Mouse (Mus musculus) small intestine, adult 2 months (tissue): ENCODE measurements at regions not wholly inside any gene's neighbourhood (a gene's known extent, or its start where the extent isn't known, plus 50 kb on each side); places are given as distances from the start of the nearest gene placed in this dataset.

Experiments used
- H3K27ac ChIP-seq: fragments of 200-500 bp; 2 replicates; pipeline ENCODE4 v1.5.1; 2012; ENCODE audit warnings: low read depth, low read length, control low read depth, inconsistent platforms; ENCODE audit not compliant: insufficient read depth
- H3K27me3 ChIP-seq: fragments of 200-500 bp; 2 replicates; pipeline ENCODE4 v1.6.1; 2012; ENCODE audit warnings: mild to moderate bottlenecking, moderate library complexity, low read length, inconsistent platforms; ENCODE audit not compliant: control insufficient read depth, insufficient read depth
- H3K36me3 ChIP-seq: fragments of 200-500 bp; 2 replicates; pipeline ENCODE4 v1.6.1; 2012; ENCODE audit warnings: mild to moderate bottlenecking, low read length, control low read depth, inconsistent platforms; ENCODE audit not compliant: control insufficient read depth, insufficient read depth
- H3K4me1 ChIP-seq: fragments of 200-500 bp; 2 replicates; pipeline ENCODE4 v1.6.1; 2012; ENCODE audit warnings: low read length, inconsistent platforms, mixed read lengths; ENCODE audit not compliant: control insufficient read depth, insufficient read depth, insufficient read length
- H3K4me3 ChIP-seq: fragments of 200-500 bp; 2 replicates; pipeline ENCODE4 v1.5.1; 2012; ENCODE audit warnings: low read depth, mild to moderate bottlenecking, control low read depth, inconsistent platforms, low read length, moderate library complexity
- CTCF ChIP-seq: fragments of 200-500 bp; IDR thresholded peaks from 2 replicates; pipeline ENCODE4 v1.5.1; 2012; ENCODE audit warnings: low read depth, mild to moderate bottlenecking, control low read depth, inconsistent platforms, low read length, moderate library complexity, mixed read lengths; ENCODE audit not compliant: insufficient replicate concordance, insufficient read length; ENCODE audit errors: extremely low read depth
- POLR2A ChIP-seq: fragments of 200-500 bp; IDR thresholded peaks from 2 replicates; pipeline ENCODE4 v1.6.1; 2012; ENCODE audit warnings: low read depth, mild to moderate bottlenecking, control low read depth, inconsistent platforms, low read length, moderate library complexity
- WGBS: fragments of 180-500 bp; shearing (Covaris S2); methylation state at CpG from one replicate; pipeline ENCODE4 v1.1.7; 2018; 5-methylcytosine and 5-hydroxymethylcytosine counted together

DNA sequence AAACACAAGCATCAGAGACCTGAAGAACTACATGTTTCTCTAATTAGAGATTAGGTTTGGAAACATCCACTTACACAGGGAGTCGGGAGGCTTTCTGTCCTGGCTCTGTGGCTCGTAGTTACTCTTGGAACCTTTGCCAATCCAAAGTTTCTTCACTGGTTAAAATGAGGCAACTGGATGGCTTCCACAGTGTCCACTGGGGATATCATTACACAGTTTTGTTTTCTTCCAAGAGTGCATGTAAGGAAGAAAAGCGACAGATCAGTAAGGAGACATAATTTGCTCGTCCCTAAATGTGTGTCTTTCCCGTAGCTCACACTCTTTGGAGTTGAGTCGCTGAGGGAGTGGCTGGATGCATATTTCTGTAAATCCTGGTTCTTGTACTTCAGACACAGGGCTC is 1325.4 kb upstream of the Zeb2 start:
- Histone ChIP-seq H3K27ac (peak overlapping the region; percentile 47), H3K36me3 (no peaks in the 10 kb centered on the region)
- 18% methylated on average over 6 of the region's 6 CpGs for WGBS

DNA sequence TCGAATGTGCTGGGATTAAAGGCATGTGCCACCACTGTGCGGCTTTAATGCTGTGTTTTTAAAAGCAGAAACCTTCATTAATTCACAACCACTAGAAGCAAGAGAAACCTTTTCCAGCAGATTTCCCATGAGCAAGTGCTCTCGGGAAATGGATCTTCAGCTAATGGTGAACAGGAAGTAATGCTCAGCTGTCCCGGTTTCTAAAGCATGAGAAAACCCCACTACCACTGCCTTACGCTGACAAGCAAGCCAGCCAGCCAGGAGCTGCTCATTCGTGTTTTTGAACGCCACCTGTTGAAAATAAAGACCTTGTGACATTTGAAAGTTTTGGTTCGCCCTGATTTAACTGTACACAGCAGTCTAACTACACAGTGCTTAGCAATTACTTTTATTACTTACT is 1324.7 kb upstream of the Zeb2 start:
- H3K36me3 ChIP-seq = no peaks in the 10 kb centered on the region
- 55% methylated on average over 8 of the region's 8 CpGs for WGBS
- no peak overlapping the region for H3K4me3 ChIP-seq
- peak overlapping the region; percentile 47 for H3K27ac ChIP-seq
- H3K27me3 ChIP-seq = no peaks in the 10 kb centered on the region
- H3K4me1 ChIP-seq = peaks cover 5% of the 10 kb centered on the region; the same call in 1 of the 2 replicates
- TF ChIP-seq POLR2A (no peak), CTCF (no peak)

More for the DNA sequence above, 1325.4 kb upstream of the Zeb2 start:
- TF ChIP-seq CTCF (no peak), POLR2A (no peak)
- H3K4me3 ChIP-seq = no peak overlapping the region
- no peaks in the 10 kb centered on the region for H3K27me3 ChIP-seq
- peaks cover 5% of the 10 kb centered on the region; the same call in 1 of the 2 replicates for H3K4me1 ChIP-seq

DNA sequence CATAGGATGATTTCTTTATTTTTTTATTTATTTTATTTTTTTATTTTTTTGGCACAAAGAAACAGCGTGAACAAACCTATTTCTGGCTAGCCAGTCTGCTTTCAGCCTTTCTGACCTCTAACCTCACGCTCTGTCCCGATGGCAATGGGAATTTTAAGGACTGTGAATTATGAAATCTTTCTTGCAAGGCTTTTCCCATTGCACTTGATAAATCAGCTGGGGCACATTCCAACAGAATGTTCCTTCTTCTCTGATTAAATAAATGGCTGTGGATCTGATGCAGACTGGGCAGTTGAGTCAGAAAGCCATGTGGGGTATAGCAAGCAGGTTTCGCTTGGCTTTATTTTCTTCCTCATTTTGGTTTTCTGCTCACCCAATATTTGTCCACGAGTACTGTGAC is 1324.2 kb upstream of the Zeb2 start:
- H3K27ac ChIP-seq = no peak overlapping the region
- TF ChIP-seq POLR2A = no peak
- TF ChIP-seq CTCF = no peak
- WGBS = 83% methylated on average over 5 of the region's 5 CpGs

DNA sequence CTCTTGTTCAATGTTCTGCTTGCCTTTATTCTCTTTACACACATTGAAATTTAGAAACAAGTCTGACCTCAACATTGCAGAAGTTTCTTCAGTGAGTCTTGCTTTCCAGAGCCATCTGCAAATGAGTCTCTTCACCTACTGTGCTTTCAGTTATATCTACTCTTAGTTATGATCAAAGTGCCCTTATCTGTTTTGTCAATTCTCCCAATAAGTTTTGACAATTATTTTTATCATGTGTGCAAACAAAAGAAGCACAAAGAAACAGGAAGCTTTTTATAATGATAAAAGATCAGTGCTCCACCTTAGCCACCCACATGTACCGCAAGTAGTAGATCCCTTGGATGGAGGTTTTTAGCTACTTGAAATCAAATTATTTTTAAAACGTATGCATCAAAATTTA is 1322.8 kb upstream of the Zeb2 start:
- H3K36me3 ChIP-seq = no peaks in the 10 kb centered on the region
- no peak overlapping the region for H3K27ac ChIP-seq
- peaks cover 5% of the 10 kb centered on the region; the same call in 1 of the 2 replicates for H3K4me1 ChIP-seq
- WGBS = 78% methylated on average over 2 of the region's 2 CpGs
- TF ChIP-seq POLR2A (no peak), CTCF (no peak)
- H3K4me3 ChIP-seq = no peak overlapping the region
- no peaks in the 10 kb centered on the region for H3K27me3 ChIP-seq

More for the DNA sequence above, 1324.2 kb upstream of the Zeb2 start:
- Histone ChIP-seq H3K27me3 (no peaks in the 10 kb centered on the region), H3K4me1 (peaks cover 5% of the 10 kb centered on the region; the same call in 1 of the 2 replicates), H3K36me3 (no peaks in the 10 kb centered on the region), H3K4me3 (no peak overlapping the region)

DNA sequence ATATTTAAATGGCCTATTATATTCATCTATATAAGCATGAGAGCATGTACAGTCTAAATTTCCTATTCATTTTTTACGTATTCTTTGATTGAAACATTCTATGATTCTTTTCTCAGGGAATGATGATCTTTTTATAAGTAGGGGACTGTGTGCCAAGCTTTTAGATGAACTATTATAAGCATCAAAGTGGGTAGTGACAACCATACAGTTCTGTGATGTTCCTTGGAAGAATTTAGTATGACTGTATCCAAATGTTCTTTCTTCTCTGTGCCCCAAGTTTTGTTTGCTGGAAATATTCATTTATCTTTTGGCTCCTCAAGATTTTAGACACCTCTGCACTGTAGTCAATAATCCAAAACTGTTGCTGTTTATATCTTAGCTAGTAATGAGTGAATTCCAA is 1301.1 kb upstream of the Zeb2 start:
- TF ChIP-seq CTCF = no peak
- no peak for TF ChIP-seq POLR2A
- WGBS = 90% methylated on average over 1 of the region's 1 CpGs
- Histone ChIP-seq H3K27me3 (no peaks in the 10 kb centered on the region), H3K4me1 (no peaks in the 10 kb centered on the region), H3K4me3 (no peak overlapping the region), H3K27ac (no peak overlapping the region), H3K36me3 (no peaks in the 10 kb centered on the region)

DNA sequence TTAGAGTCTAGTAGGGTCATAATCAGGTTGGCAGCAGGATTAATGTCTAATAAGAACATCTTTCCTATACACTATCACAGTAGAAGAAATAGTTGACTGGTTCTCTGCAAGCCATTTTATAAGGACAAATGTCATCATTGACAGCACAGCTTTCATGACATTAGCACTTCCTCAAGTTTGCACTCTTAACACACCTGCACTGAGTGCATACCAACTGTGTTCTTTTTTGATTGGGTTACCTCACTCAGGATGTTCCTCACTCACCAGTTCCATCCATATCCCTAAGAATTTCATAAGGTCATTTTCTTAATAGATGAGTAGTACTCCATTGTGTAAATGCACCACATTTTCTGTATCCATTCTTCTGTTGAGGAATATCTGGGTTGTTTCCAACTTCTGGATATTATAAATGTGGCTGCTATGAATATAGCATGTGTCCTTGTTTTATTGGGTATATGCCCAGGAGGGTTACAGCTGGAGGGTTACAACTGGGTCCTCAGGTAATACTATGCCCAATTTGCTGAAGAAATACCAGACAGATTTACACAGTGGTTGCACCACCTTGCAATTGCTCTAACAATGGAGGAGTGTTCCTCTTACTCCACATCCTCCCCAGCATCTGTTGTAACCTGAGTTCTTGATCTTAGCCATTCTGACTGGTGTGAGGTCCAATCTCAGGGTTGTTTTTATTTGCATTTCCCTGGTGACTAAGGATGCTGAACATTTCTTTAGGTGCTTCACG is 1285.3 kb upstream of the Zeb2 start:
- 81% methylated on average over 1 of the region's 1 CpGs for WGBS
- H3K27ac ChIP-seq = no peak overlapping the region
- no peaks in the 10 kb centered on the region for H3K36me3 ChIP-seq
- no peak overlapping the region for H3K4me3 ChIP-seq
- TF ChIP-seq CTCF = no peak
- TF ChIP-seq POLR2A = no peak
- no peaks in the 10 kb centered on the region for H3K4me1 ChIP-seq
- no peaks in the 10 kb centered on the region for H3K27me3 ChIP-seq

DNA sequence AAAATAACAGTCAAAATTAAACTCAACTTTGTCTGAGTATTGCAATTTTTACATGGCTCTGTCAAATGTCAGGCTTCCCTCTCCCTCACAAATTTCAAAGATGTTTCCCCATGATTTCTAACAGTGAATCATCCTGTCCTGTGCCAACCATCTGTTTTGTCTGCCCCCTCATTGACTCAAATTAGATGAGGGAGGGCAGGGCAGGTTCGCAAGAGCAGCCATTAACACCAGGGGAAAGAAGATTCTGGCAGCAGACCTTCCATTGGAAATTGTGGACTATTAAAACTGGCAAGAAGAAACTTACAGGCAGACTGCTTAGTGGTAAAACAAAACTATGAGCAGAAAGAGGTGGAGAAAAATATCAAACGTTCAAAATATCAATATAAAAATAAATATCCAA is 1277.0 kb upstream of the Zeb2 start:
- WGBS = 64% methylated on average over 2 of the region's 2 CpGs
- H3K4me1 ChIP-seq = no peaks in the 10 kb centered on the region
- H3K27ac ChIP-seq = no peak overlapping the region
- no peak overlapping the region for H3K4me3 ChIP-seq
- no peaks in the 10 kb centered on the region for H3K36me3 ChIP-seq
- H3K27me3 ChIP-seq = no peaks in the 10 kb centered on the region
- no peak for TF ChIP-seq CTCF
- TF ChIP-seq POLR2A = no peak

DNA sequence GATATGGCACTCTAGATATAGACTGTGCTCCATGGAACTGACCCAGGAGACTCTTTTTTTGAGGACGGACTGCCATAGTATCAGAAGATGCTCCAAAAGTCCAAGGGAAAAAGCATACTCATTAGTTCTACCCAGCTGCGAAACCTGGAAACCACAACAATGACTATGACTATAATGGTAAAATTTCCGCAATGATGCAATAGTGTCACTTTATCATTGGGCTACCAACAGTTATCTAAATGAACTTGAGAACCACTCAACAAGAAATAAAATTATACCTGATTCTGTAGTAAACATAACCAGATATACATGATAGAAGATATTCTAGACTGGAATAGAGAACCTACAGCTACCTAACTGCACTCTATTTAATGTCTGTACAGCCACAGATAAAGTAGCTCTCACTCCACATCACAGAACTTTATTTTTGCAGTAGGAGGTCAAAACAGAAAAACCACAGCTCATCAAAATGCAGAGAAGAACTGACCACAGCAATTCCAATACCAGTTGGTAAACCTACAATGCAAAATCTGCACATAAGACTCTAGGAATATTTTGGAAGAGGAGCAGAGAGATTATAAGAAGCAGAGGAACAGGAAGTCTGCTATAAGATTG is 1255.8 kb upstream of the Zeb2 start:
- no peaks in the 10 kb centered on the region for H3K36me3 ChIP-seq
- TF ChIP-seq CTCF = no peak
- H3K27ac ChIP-seq = no peak overlapping the region
- H3K4me3 ChIP-seq = no peak overlapping the region
- WGBS = 84% methylated on average over 3 of the region's 3 CpGs
- no peaks in the 10 kb centered on the region for H3K27me3 ChIP-seq
- H3K4me1 ChIP-seq = no peaks in the 10 kb centered on the region
